ENCODE assay signal across 8 mouse cellular contexts in genomic region chrX:36598861-36599344, GRCm38 (mm10). TPM values are rescaled to one million over a fixed set of nuclear protein-coding genes. Genes with fewer than 3 reads are reported as not detected.
DNase-seq lines count a peak whose midpoint lies in the region; ATAC-seq and TF ChIP-seq lines count a peak whose summit lies in the region.

No protein-coding gene starts in this region.

- no peaks in the 10 kb centered on the region for H3K9me3 ChIP-seq in embryonic facial prominence, embryonic 11.5 days (replicated peaks; ENCODE audit: control insufficient read depth, low read length)
- H3K9me3 ChIP-seq in hindbrain, embryonic 10.5 days, result no peaks in the 10 kb centered on the region
- H3K9me3 ChIP-seq in limb, embryonic 12.5 days, result no peaks in the 10 kb centered on the region
- H3K9me3 ChIP-seq in midbrain, embryonic 13.5 days, result no peaks in the 10 kb centered on the region

- H3K4me2 ChIP-seq in embryonic facial prominence, embryonic 11.5 days (ENCODE audit: low read depth, low read length), result peak overlapping the region; percentile 30
- peak overlapping the region; percentile 58 for H3K4me2 ChIP-seq in limb, embryonic 12.5 days
- peak overlapping the region; percentile 57 for H3K4me2 ChIP-seq in midbrain, embryonic 13.5 days (replicated peaks)

- ATAC-seq in embryonic facial prominence, embryonic 11.5 days (replicated peaks; ENCODE audit: insufficient number of reproducible peaks, low FRiP score, low TSS enrichment, low read depth), result peak; percentile 75
- peak; percentile 49; the same call in 1 of the 2 replicates for ATAC-seq in limb, embryonic 12.5 days (ENCODE audit: insufficient number of reproducible peaks, insufficient read depth, low FRiP score, low TSS enrichment, low read depth)
- ATAC-seq in midbrain, embryonic 13.5 days, result peak; percentile 54

- H3K27me3 ChIP-seq in kidney, adult 2 months (replicated peaks; ENCODE audit: control insufficient read depth, insufficient read depth, low read length), result no peaks in the 10 kb centered on the region
- H3K27me3 ChIP-seq in embryonic facial prominence, embryonic 11.5 days (ENCODE audit: control insufficient read depth, insufficient read depth, low read length), result no peaks in the 10 kb centered on the region
- no peaks in the 10 kb centered on the region for H3K27me3 ChIP-seq in hindbrain, embryonic 10.5 days (ENCODE audit: insufficient read depth, poor library complexity, severe bottlenecking)
- no peaks in the 10 kb centered on the region for H3K27me3 ChIP-seq in limb, embryonic 12.5 days
- H3K27me3 ChIP-seq in midbrain, embryonic 13.5 days, result no peaks in the 10 kb centered on the region
- no peaks in the 10 kb centered on the region for H3K27me3 ChIP-seq in thymus, adult 2 months (ENCODE audit: control insufficient read depth, insufficient read depth, low read length)

- TF ChIP-seq POLR2A in kidney, adult 2 months (IDR thresholded peaks at IDR 0.05; ENCODE audit: low read depth, low read length), result no peak
- no peak for TF ChIP-seq POLR2A in thymus, adult 2 months (IDR thresholded peaks at IDR 0.05; ENCODE audit: control insufficient read depth, extremely low read depth, insufficient read depth, low read length, poor library complexity)

- H3K4me3 ChIP-seq in kidney, adult 2 months (ENCODE audit: insufficient read depth, low read depth, low read length), result peak overlapping the region; percentile 97
- peak overlapping the region; percentile 66 for H3K4me3 ChIP-seq in embryonic facial prominence, embryonic 11.5 days (ENCODE audit: low read depth, low read length)
- H3K4me3 ChIP-seq in hindbrain, embryonic 10.5 days, result peak overlapping the region; percentile 71
- H3K4me3 ChIP-seq in limb, embryonic 12.5 days (replicated peaks), result peak overlapping the region; percentile 61
- H3K4me3 ChIP-seq in midbrain, embryonic 13.5 days (replicated peaks), result peak overlapping the region; percentile 67
- peak overlapping the region; percentile 77 for H3K4me3 ChIP-seq in thymus, adult 2 months (ENCODE audit: control insufficient read depth, insufficient read depth, low read length)

- WGBS in kidney, adult 2 months, result 4% methylated on average over 14 of the region's 14 CpGs
- WGBS in embryonic facial prominence, embryonic 11.5 days, result 25% methylated on average over 12 of the region's 14 CpGs
- 21% methylated on average over 14 of the region's 14 CpGs for WGBS in hindbrain, embryonic 10.5 days
- 23% methylated on average over 14 of the region's 14 CpGs for WGBS in limb, embryonic 12.5 days
- WGBS in midbrain, embryonic 13.5 days, result 30% methylated on average over 14 of the region's 14 CpGs
- WGBS in thymus, adult 2 months, result 3% methylated on average over 14 of the region's 14 CpGs

- H3K27ac ChIP-seq in kidney, adult 2 months (ENCODE audit: insufficient read depth, low read depth, low read length), result no peak overlapping the region
- 0 out of 2 replicates have a peak overlapping the region, but pooled peaks have one; percentile 68 for H3K27ac ChIP-seq in embryonic facial prominence, embryonic 11.5 days (replicated peaks; ENCODE audit: low read depth, low read length)
- H3K27ac ChIP-seq in hindbrain, embryonic 10.5 days, result peak overlapping the region; percentile 95
- H3K27ac ChIP-seq in limb, embryonic 12.5 days, result peak overlapping the region; percentile 86
- H3K27ac ChIP-seq in midbrain, embryonic 13.5 days, result peak overlapping the region; percentile 90
- H3K27ac ChIP-seq in thymus, adult 2 months (ENCODE audit: control insufficient read depth, insufficient read depth, low read length), result no peak overlapping the region

- no peaks in the 10 kb centered on the region; the same call in 1 of the 2 replicates for H3K4me1 ChIP-seq in kidney, adult 2 months (ENCODE audit: control insufficient read depth, insufficient read depth, low read length)
- H3K4me1 ChIP-seq in embryonic facial prominence, embryonic 11.5 days (ENCODE audit: control insufficient read depth, insufficient read depth, low read length), result no peaks in the 10 kb centered on the region
- H3K4me1 ChIP-seq in hindbrain, embryonic 10.5 days (replicated peaks), result peaks cover 11% of the 10 kb centered on the region
- no peaks in the 10 kb centered on the region; the same call in 1 of the 2 replicates for H3K4me1 ChIP-seq in limb, embryonic 12.5 days (replicated peaks)
- H3K4me1 ChIP-seq in midbrain, embryonic 13.5 days (replicated peaks), result peaks cover 22% of the 10 kb centered on the region
- H3K4me1 ChIP-seq in thymus, adult 2 months (replicated peaks; ENCODE audit: control insufficient read depth, insufficient read depth, low read length), result peaks cover 7% of the 10 kb centered on the region; the same call in 1 of the 2 replicates

- peak; percentile 15 for DNase-seq in kidney, adult 2 months
- DNase-seq in kidney, adult 11 months, result no peak
- peak; percentile 0 for DNase-seq in T-cell, adult 2 months (ENCODE audit: low spot score)
- DNase-seq in embryonic facial prominence, embryonic 11.5 days (ENCODE audit: low spot score), result peak; percentile 33
- DNase-seq in hindbrain, embryonic 10.5 days (ENCODE audit: low spot score), result peak; percentile 22
- peak; percentile 13 for DNase-seq in thymus, adult 2 months

- peak overlapping the region; percentile 78 for H3K9ac ChIP-seq in embryonic facial prominence, embryonic 11.5 days (replicated peaks; ENCODE audit: low read length)
- H3K9ac ChIP-seq in limb, embryonic 12.5 days (replicated peaks), result peak overlapping the region; percentile 80
- peak overlapping the region; percentile 82 for H3K9ac ChIP-seq in midbrain, embryonic 13.5 days (replicated peaks)

- TF ChIP-seq CTCF in kidney, adult 2 months (conservative IDR thresholded peaks at IDR 0.05; ENCODE audit: insufficient read depth, insufficient read length, low read depth, low read length), result no peak
- TF ChIP-seq CTCF in thymus, adult 2 months (IDR thresholded peaks at IDR 0.05; ENCODE audit: borderline replicate concordance, control insufficient read depth, extremely low read depth, insufficient read depth, low read length, poor library complexity), result no peak

- no peaks in the 10 kb centered on the region for H3K36me3 ChIP-seq in kidney, adult 2 months (ENCODE audit: control insufficient read depth, insufficient read depth, low read length)
- H3K36me3 ChIP-seq in embryonic facial prominence, embryonic 11.5 days (replicated peaks; ENCODE audit: control insufficient read depth, insufficient read depth, low read depth, low read length), result no peaks in the 10 kb centered on the region
- H3K36me3 ChIP-seq in hindbrain, embryonic 10.5 days, result peaks cover 19% of the 10 kb centered on the region
- H3K36me3 ChIP-seq in limb, embryonic 12.5 days, result peaks cover 20% of the 10 kb centered on the region; the same call in 1 of the 2 replicates
- peaks cover 14% of the 10 kb centered on the region; the same call in 1 of the 2 replicates for H3K36me3 ChIP-seq in midbrain, embryonic 13.5 days
- no peaks in the 10 kb centered on the region for H3K36me3 ChIP-seq in thymus, adult 2 months (ENCODE audit: control insufficient read depth, insufficient read depth, low read length)

RNA-seq across cellular contexts. Expression of gene Pgrmc1, which starts 0.9 kb away (rescaled TPM):
- polyA plus RNA-seq in kidney, adult 2 months (2012; rRNA removed), result 127 and 166 TPM in 2 replicates
- polyA plus RNA-seq in embryonic facial prominence, embryonic 11.5 days (2014; fragmentation: Nextera tagmentation; extraction: Ambion mirVana), result 442 and 449 TPM in 2 replicates
- polyA plus RNA-seq in hindbrain, embryonic 10.5 days (2016; fragmentation: Nextera tagmentation; extraction: Ambion mirVana), result 333 and 389 TPM in 2 replicates
- polyA plus RNA-seq in limb, embryonic 12.5 days (2016; fragmentation: Nextera tagmentation; extraction: Ambion mirVana), result 326 and 341 TPM in 2 replicates
- polyA plus RNA-seq in midbrain, embryonic 13.5 days (2015; fragmentation: Nextera tagmentation; extraction: Ambion mirVana), result 610 and 651 TPM in 2 replicates
- polyA plus RNA-seq in thymus, adult 2 months (2012; rRNA removed), result 65.5 and 78.0 TPM in 2 replicates

RNA-seq across cellular contexts. Expression of gene Akap17b, which starts 46.3 kb away (rescaled TPM):
- polyA plus RNA-seq in kidney, adult 2 months (2012; rRNA removed), result 0.56 and 0.64 TPM in 2 replicates
- polyA plus RNA-seq in embryonic facial prominence, embryonic 11.5 days (2014; fragmentation: Nextera tagmentation; extraction: Ambion mirVana), result 2.5 and 3.1 TPM in 2 replicates
- polyA plus RNA-seq in hindbrain, embryonic 10.5 days (2016; fragmentation: Nextera tagmentation; extraction: Ambion mirVana), result 3.4 TPM in 2 replicates
- 2.8 and 2.9 TPM in 2 replicates for polyA plus RNA-seq in limb, embryonic 12.5 days (2016; fragmentation: Nextera tagmentation; extraction: Ambion mirVana)
- polyA plus RNA-seq in midbrain, embryonic 13.5 days (2015; fragmentation: Nextera tagmentation; extraction: Ambion mirVana), result 5.0 and 5.4 TPM in 2 replicates
- polyA plus RNA-seq in thymus, adult 2 months (2012; rRNA removed), result 0.41 and 0.42 TPM in 2 replicates

Comparison
In these comparisons a context has a peak if more than half of its experiments do, and no peak if none do; other contexts are left out.
1. H3K27ac ChIP-seq: peak in embryonic facial prominence, embryonic 11.5 days (single experiment), hindbrain, embryonic 10.5 days (single experiment), limb, embryonic 12.5 days (single experiment) and midbrain, embryonic 13.5 days (single experiment); none in kidney, adult 2 months (single experiment) and thymus, adult 2 months (single experiment).
2. Peak in every context shown above with its lines, with median percentiles within 50 percentile points of each other: H3K4me3 ChIP-seq, ATAC-seq, H3K4me2 ChIP-seq and H3K9ac ChIP-seq.